Mouse (Mus musculus) layer of hippocampus, adult 18-20 months (tissue): ENCODE data around the gene Ddah2. TPM values are rescaled to one million over a fixed set of nuclear protein-coding genes. Genes with fewer than 3 reads are reported as not detected.

ENCODE experiments used
- DNase-seq, 2 experiments: peaks; one replicate each; pipeline ENCODE4 v3.0.0; 2022; ENCODE audit warnings: low spot score in 2 of 2
- total RNA-seq, 2 experiments: library from RNA; stranded (reverse); gene quantifications; 2 replicates each; pipeline ENCODE4 v1.2.3; 2021

Gene Ddah2
- total RNA-seq, 2 experiments from 2014 or later = 9.4 to 11.0 TPM

GRCm38 (mm10) chr17:35077285-35077684 is 18.4 kb downstream of the Ddah2 start:
- no peak for DNase-seq

GRCm38 (mm10) chr17:35077786-35078233 is 19.0 kb downstream of the Ddah2 start, which contains the start of gene Ly6g6d:
TSS of gene Ly6g6d (minus strand) at chr17:35078065.
- DNase-seq = no peak

GRCm38 (mm10) chr17:35079778-35080177 is 20.9 kb downstream of the Ddah2 start:
- no peak for DNase-seq

GRCm38 (mm10) chr17:35080248-35080647 is 21.4 kb downstream of the Ddah2 start:
- no peak for DNase-seq

GRCm38 (mm10) chr17:35080710-35081109 is 21.9 kb downstream of the Ddah2 start:
- DNase-seq = no peak

GRCm38 (mm10) chr17:35082841-35083576 is 24.2 kb downstream of the Ddah2 start:
- DNase-seq = no peak

GRCm38 (mm10) chr17:35083929-35084497 is 25.2 kb downstream of the Ddah2 start:
- DNase-seq = no peak

- DNase-seq = no peak
These were observed 26.5 kb downstream of the Ddah2 start, which contains the start of gene Ly6g6f for GRCm38 (mm10) chr17:35085208-35085865. TSS of gene Ly6g6f (minus strand) at chr17:35085610.

- DNase-seq = no peak
These were observed 29.3 kb downstream of the Ddah2 start for GRCm38 (mm10) chr17:35088151-35088550.

- peak; percentile 92 to 96 for DNase-seq
These were observed 30.2 kb downstream of the Ddah2 start, which contains the start of gene Abhd16a for GRCm38 (mm10) chr17:35088825-35089644. TSS of gene Abhd16a (plus strand) at chr17:35089263.

GRCm38 (mm10) chr17:35090166-35090932 is 31.5 kb downstream of the Ddah2 start:
- no peak for DNase-seq

GRCm38 (mm10) chr17:35092403-35093198 is 33.8 kb downstream of the Ddah2 start:
- DNase-seq = no peak

- no peak for DNase-seq
These were observed 35.9 kb downstream of the Ddah2 start for GRCm38 (mm10) chr17:35094475-35095365.

GRCm38 (mm10) chr17:35096597-35096996 is 37.8 kb downstream of the Ddah2 start:
- no peak for DNase-seq

- DNase-seq = peak in 1 of 2 experiments; percentile 60
These were observed 38.4 kb downstream of the Ddah2 start for GRCm38 (mm10) chr17:35097164-35097655.

- DNase-seq = no peak
These were observed 41.4 kb downstream of the Ddah2 start for GRCm38 (mm10) chr17:35100196-35100765.

- no peak for DNase-seq
These were observed 42.3 kb downstream of the Ddah2 start for GRCm38 (mm10) chr17:35101161-35101560.

- no peak for DNase-seq
These were observed 43.5 kb downstream of the Ddah2 start for GRCm38 (mm10) chr17:35102299-35102698.
